Mouse (Mus musculus): ENCODE results near the gene Kif13a. TPM values are rescaled to one million over a fixed set of nuclear protein-coding genes. Genes with fewer than 3 reads are reported as not detected.

The Kif13a gene
- polyA plus RNA-seq, 1 experiment from 2014 or later = 30.6 TPM

GRCm38 (mm10) chr13:46832956-46833355, 96.7 kb downstream of the Kif13a start:
- H3K4me2 ChIP-seq = no peak overlapping the region
- no peak overlapping the region for H3K4me3 ChIP-seq
- WGBS = 68% methylated on average over 3 of the region's 3 CpGs
- no peaks in the 10 kb centered on the region for H3K27me3 ChIP-seq
- no peak for ATAC-seq (ENCODE audit: borderline replicate concordance, extremely low read depth, low FRiP score, low TSS enrichment)
- H3K27ac ChIP-seq = no peak overlapping the region
- H3K9ac ChIP-seq = no peak overlapping the region
- H3K9me3 ChIP-seq = no peaks in the 10 kb centered on the region
- no peaks in the 10 kb centered on the region for H3K4me1 ChIP-seq
- H3K36me3 ChIP-seq = peaks cover 43% of the 10 kb centered on the region

DNA sequence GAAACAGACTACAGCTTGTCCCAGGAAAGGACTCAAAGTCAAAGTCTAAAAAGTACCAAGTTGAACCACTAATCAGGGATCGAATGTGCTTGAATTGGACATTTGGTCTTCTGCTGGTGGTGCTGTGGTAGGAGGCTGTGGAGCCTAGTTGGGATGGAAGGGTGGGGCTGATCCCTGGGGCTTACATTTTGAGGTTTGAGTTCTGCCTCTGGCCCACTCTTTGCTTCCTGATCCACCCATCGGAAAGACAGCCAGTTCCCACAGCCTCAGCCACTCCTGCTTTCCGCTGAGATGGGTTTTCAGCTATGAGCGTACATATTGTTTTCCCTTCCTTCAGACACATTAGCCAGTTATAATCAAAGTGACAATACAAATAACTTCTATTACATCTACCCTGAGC, 106.4 kb downstream of the Kif13a start:
- Histone ChIP-seq H3K9ac (no peak overlapping the region), H3K36me3 (peaks cover 44% of the 10 kb centered on the region), H3K4me3 (no peak overlapping the region), H3K4me2 (no peak overlapping the region), H3K9me3 (no peaks in the 10 kb centered on the region), H3K27ac (no peak overlapping the region), H3K4me1 (no peaks in the 10 kb centered on the region), H3K27me3 (no peaks in the 10 kb centered on the region)
- WGBS = 89% methylated on average over 4 of the region's 4 CpGs
- no peak for ATAC-seq (ENCODE audit: borderline replicate concordance, extremely low read depth, low FRiP score, low TSS enrichment)

DNA sequence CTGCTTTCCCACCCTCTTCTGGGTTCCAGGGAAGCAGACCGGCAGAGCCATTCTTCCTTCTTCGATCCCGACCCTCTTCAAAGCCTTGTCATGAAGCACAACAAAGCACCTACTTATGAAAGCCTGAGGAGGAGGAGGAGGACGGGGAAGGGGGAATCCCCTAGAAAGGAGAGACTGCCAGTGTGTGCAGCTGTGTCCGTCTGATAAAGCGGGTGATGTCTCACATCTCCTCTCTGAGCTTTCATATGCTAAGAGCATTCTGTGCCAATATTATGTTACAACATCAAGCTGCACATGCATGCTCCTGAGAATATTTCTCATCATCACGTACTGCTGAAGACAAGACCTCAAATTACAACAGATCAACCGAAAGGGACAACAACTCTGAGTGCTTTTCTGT, 107.5 kb downstream of the Kif13a start:
- Histone ChIP-seq H3K4me2 (no peak overlapping the region), H3K27me3 (no peaks in the 10 kb centered on the region), H3K27ac (no peak overlapping the region), H3K4me3 (no peak overlapping the region), H3K9me3 (no peaks in the 10 kb centered on the region), H3K4me1 (no peaks in the 10 kb centered on the region), H3K36me3 (peaks cover 37% of the 10 kb centered on the region), H3K9ac (no peak overlapping the region)
- ATAC-seq (ENCODE audit: borderline replicate concordance, extremely low read depth, low FRiP score, low TSS enrichment) = no peak
- WGBS = 72% methylated on average over 8 of the region's 8 CpGs

DNA sequence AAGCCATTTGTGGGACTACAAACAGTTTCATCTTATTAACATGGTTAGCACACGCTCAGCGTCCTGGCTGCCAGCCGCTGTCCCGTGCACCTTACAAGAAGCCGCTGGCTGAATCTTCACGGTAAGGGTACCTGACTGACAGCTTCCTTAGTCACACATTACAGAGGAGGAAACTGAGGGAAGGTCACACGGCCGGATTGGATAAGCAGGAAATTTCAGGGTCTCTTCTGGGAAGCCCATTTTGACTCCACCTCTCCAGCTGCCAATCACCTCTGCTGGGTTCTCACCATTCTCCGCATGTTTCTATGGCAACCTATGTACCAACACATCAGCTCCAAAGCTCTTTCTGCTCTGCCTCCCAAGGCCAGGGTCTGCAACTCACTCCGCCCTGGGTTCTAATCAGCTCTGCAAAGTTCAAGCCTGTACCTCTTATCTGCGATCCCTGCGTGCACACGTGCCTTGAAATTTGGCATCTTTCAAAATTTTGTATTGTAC, 109.9 kb downstream of the Kif13a start:
- Histone ChIP-seq H3K4me2 (no peak overlapping the region), H3K27ac (no peak overlapping the region), H3K4me1 (no peaks in the 10 kb centered on the region), H3K4me3 (no peak overlapping the region), H3K9me3 (no peaks in the 10 kb centered on the region), H3K27me3 (no peaks in the 10 kb centered on the region), H3K36me3 (peaks cover 31% of the 10 kb centered on the region), H3K9ac (no peak overlapping the region)
- ATAC-seq (ENCODE audit: borderline replicate concordance, extremely low read depth, low FRiP score, low TSS enrichment) = no peak
- 67% methylated on average over 13 of the region's 13 CpGs for WGBS

DNA sequence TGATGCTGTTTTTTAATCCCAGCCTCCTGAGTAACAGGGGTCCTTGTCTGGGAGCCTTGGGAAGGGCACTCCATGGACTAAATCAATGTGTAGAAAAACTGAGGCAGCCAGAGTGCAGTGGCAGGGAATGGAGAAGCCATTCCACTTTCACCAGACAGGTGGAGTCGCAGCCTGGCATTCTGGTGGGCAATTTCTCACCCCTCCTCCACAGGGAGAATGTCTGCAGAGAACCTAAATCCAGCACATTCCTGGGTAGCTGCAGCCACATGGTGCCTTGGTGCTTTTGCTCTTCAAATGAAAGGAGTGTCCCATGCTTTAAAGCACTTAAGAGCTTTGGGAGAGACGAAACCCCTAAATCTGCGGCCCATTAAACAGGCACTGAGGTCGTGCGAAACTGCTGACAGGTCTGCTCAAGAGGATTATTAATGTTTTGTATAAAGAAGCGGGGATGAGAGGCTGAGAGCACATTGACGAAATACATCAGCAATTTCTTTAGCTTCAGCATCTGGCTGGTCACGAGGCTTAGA, 110.4 kb downstream of the Kif13a start:
- Histone ChIP-seq H3K9me3 (no peaks in the 10 kb centered on the region), H3K4me1 (no peaks in the 10 kb centered on the region), H3K36me3 (peaks cover 29% of the 10 kb centered on the region), H3K27ac (no peak overlapping the region), H3K4me3 (no peak overlapping the region), H3K9ac (no peak overlapping the region), H3K27me3 (no peaks in the 10 kb centered on the region), H3K4me2 (no peak overlapping the region)
- WGBS = 42% methylated on average over 8 of the region's 8 CpGs
- ATAC-seq (ENCODE audit: borderline replicate concordance, extremely low read depth, low FRiP score, low TSS enrichment) = no peak

GRCm38 (mm10) chr13:46818374-46818773, 111.3 kb downstream of the Kif13a start:
- Histone ChIP-seq H3K9me3 (no peaks in the 10 kb centered on the region), H3K27me3 (no peaks in the 10 kb centered on the region), H3K4me3 (no peak overlapping the region), H3K36me3 (peaks cover 30% of the 10 kb centered on the region), H3K4me1 (no peaks in the 10 kb centered on the region), H3K4me2 (no peak overlapping the region), H3K27ac (no peak overlapping the region), H3K9ac (no peak overlapping the region)
- no peak for ATAC-seq (ENCODE audit: borderline replicate concordance, extremely low read depth, low FRiP score, low TSS enrichment)
- WGBS = 47% methylated on average over 9 of the region's 9 CpGs

DNA sequence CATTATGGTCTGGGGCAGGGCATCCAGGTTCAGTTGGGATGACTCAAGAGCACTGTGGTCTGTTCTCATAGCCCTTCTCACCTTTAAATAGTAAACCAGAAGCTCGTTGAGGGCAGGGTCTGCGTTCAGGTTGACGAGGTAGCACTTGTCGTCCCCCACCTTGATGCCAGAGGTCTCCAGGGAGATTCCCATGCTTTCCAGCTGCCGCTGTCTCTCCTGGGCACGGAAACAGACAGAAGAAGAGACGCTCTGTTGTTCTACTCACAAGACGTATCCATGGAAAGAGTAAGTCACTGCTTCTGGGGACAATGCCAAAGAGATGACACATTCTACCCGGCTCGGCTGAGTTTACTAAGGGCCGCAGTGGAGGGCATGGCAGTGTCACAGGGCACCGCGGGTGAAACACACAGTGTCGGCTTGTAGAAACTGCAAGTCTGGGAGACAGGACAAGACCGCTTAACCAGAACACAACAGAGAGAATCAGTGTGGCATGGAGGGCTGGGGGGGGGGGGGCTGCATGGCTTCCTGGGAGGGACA, 117.0 kb downstream of the Kif13a start:
- Histone ChIP-seq H3K27me3 (no peaks in the 10 kb centered on the region), H3K4me3 (no peak overlapping the region), H3K4me1 (no peaks in the 10 kb centered on the region), H3K36me3 (peaks cover 63% of the 10 kb centered on the region), H3K9me3 (no peaks in the 10 kb centered on the region), H3K9ac (no peak overlapping the region), H3K4me2 (no peak overlapping the region), H3K27ac (no peak overlapping the region)
- ATAC-seq (ENCODE audit: borderline replicate concordance, extremely low read depth, low FRiP score, low TSS enrichment) = no peak
- 86% methylated on average over 15 of the region's 15 CpGs for WGBS

- no peaks in the 10 kb centered on the region for H3K27me3 ChIP-seq
- no peak for ATAC-seq (ENCODE audit: borderline replicate concordance, extremely low read depth, low FRiP score, low TSS enrichment)
- no peaks in the 10 kb centered on the region for H3K4me1 ChIP-seq
- no peak overlapping the region for H3K27ac ChIP-seq
- no peaks in the 10 kb centered on the region for H3K9me3 ChIP-seq
- H3K4me3 ChIP-seq = no peak overlapping the region
- 61% methylated on average over 9 of the region's 9 CpGs for WGBS
- peaks cover 69% of the 10 kb centered on the region for H3K36me3 ChIP-seq
- no peak overlapping the region for H3K9ac ChIP-seq
- no peak overlapping the region for H3K4me2 ChIP-seq
Observed at GRCm38 (mm10) chr13:46811696-46812095, 118.0 kb downstream of the Kif13a start.

GRCm38 (mm10) chr13:46810613-46811012, 119.1 kb downstream of the Kif13a start:
- H3K36me3 ChIP-seq = peaks cover 63% of the 10 kb centered on the region
- no peaks in the 10 kb centered on the region for H3K9me3 ChIP-seq
- H3K4me2 ChIP-seq = no peak overlapping the region
- no peaks in the 10 kb centered on the region for H3K4me1 ChIP-seq
- no peaks in the 10 kb centered on the region for H3K27me3 ChIP-seq
- no peak for ATAC-seq (ENCODE audit: borderline replicate concordance, extremely low read depth, low FRiP score, low TSS enrichment)
- H3K4me3 ChIP-seq = no peak overlapping the region
- 94% methylated on average over 17 of the region's 17 CpGs for WGBS
- H3K27ac ChIP-seq = no peak overlapping the region
- H3K9ac ChIP-seq = no peak overlapping the region

GRCm38 (mm10) chr13:46810098-46810497, 119.6 kb downstream of the Kif13a start:
- no peak overlapping the region for H3K27ac ChIP-seq
- H3K36me3 ChIP-seq = peaks cover 61% of the 10 kb centered on the region
- H3K4me1 ChIP-seq = no peaks in the 10 kb centered on the region
- no peak for ATAC-seq (ENCODE audit: borderline replicate concordance, extremely low read depth, low FRiP score, low TSS enrichment)
- no peaks in the 10 kb centered on the region for H3K27me3 ChIP-seq
- no peaks in the 10 kb centered on the region for H3K9me3 ChIP-seq
- H3K4me2 ChIP-seq = no peak overlapping the region
- 88% methylated on average over 12 of the region's 12 CpGs for WGBS
- no peak overlapping the region for H3K4me3 ChIP-seq
- H3K9ac ChIP-seq = no peak overlapping the region

DNA sequence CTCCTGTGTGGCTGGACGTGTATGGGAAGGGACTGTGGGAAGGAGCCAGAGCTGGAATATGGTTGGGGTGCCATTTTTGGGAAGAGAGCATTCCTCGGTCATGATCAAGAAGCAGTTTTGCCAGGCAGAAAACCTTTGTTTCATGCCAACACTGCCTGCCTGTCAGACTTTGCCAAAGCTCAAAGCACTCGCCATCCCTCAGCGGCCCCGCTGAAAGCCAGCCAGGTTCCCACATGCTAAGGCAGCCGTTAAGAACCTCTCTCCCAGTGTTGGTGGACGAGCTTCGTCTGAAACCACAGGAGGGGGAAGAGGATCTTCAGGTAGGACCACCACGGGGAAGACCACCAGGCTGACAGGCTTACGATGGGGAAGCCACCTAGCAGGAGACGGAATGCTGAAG, 121.8 kb downstream of the Kif13a start:
- Histone ChIP-seq H3K4me1 (no peaks in the 10 kb centered on the region), H3K9me3 (no peaks in the 10 kb centered on the region), H3K27ac (no peak overlapping the region), H3K4me3 (no peak overlapping the region), H3K4me2 (no peak overlapping the region), H3K36me3 (peaks cover 41% of the 10 kb centered on the region), H3K27me3 (no peaks in the 10 kb centered on the region), H3K9ac (no peak overlapping the region)
- no peak for ATAC-seq (ENCODE audit: borderline replicate concordance, extremely low read depth, low FRiP score, low TSS enrichment)
- 82% methylated on average over 11 of the region's 11 CpGs for WGBS

- H3K9me3 ChIP-seq = no peaks in the 10 kb centered on the region
- no peaks in the 10 kb centered on the region for H3K4me1 ChIP-seq
- ATAC-seq (ENCODE audit: borderline replicate concordance, extremely low read depth, low FRiP score, low TSS enrichment) = no peak
- peaks cover 45% of the 10 kb centered on the region for H3K36me3 ChIP-seq
- no peak overlapping the region for H3K4me3 ChIP-seq
- H3K27ac ChIP-seq = no peak overlapping the region
- H3K4me2 ChIP-seq = no peak overlapping the region
- WGBS = 95% methylated on average over 13 of the region's 13 CpGs
- H3K9ac ChIP-seq = no peak overlapping the region
- no peaks in the 10 kb centered on the region for H3K27me3 ChIP-seq
Observed at GRCm38 (mm10) chr13:46801196-46801595, 128.5 kb downstream of the Kif13a start.

DNA sequence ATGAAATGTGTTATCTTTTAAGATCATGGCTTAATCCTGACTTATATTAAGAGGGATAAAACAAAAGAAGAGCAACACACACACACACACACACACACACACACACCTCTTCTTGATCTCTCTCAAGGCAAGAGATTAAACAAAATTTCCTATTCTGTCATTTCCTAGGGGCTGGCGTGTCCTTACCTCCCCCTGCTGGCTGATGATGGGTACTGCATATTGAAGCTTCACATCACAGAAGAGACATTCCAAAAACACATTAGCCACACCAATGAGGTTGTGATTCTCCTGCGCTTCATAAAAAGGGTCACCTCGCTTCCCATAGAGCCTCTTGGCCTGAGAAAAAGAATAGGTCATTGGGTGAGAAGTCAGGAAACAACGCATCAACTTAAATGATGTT, 131.5 kb downstream of the Kif13a start:
- no peaks in the 10 kb centered on the region for H3K9me3 ChIP-seq
- H3K4me1 ChIP-seq = no peaks in the 10 kb centered on the region
- H3K27ac ChIP-seq = no peak overlapping the region
- H3K27me3 ChIP-seq = no peaks in the 10 kb centered on the region
- H3K36me3 ChIP-seq = peaks cover 66% of the 10 kb centered on the region
- H3K4me3 ChIP-seq = no peak overlapping the region
- WGBS = 41% methylated on average over 4 of the region's 4 CpGs
- no peak for ATAC-seq (ENCODE audit: borderline replicate concordance, extremely low read depth, low FRiP score, low TSS enrichment)
- H3K4me2 ChIP-seq = no peak overlapping the region
- no peak overlapping the region for H3K9ac ChIP-seq
